ENCODE assay signal across 8 mouse cellular contexts in the genomic region with DNA sequence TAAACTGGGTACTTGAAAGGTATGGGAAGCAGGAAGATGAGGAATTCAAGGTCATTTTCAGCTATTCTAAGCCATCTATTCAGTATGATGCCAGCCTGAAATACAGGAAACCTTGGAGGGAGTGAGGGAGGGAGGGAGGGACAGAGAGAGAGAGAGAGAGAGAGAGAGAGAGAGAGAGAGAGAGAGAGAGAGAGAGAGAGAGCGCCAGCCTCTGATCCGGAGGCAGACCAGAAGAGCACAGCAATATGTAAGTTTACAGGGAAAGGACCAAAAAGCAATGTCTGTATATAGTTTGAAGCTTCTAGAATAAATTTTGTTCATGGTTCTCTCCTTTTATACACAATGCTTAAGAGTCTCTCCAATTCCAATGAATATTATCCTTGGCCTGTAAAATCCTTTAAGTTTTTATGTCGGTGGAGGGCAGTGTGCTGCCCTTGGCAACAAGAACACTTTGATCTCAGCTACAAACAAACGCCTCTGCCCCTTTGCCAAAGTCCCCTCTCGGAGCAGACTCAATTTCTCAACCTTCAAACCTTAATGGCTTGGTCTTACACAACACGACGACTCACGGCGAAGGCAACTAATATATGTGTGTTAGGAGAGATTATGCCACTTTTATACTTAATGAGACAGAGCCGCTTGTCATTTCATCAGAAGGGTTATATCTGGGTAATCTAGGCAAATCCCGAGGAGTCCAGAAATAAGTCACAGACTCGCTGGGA. TPM values are rescaled to one million over a fixed set of nuclear protein-coding genes. Genes with fewer than 3 reads are reported as not detected.
A peak's percentile ranks its signal among the peaks of the same experiment; 100 is the strongest.
DNase-seq lines count a peak whose midpoint lies in the region; ATAC-seq and TF ChIP-seq lines count a peak whose summit lies in the region.

No protein-coding gene starts in this region.

- no peak for TF ChIP-seq EP300 in ES-Bruce4 (IDR thresholded peaks at IDR 0.05; ENCODE audit: insufficient read depth, low read depth, low read length)

- DNase-seq in cerebellum, adult 2 months, result peak in 1 of 2 experiments; percentile 2
- DNase-seq in ovary, postnatal 10 days (ENCODE audit: low spot score), result no peak
- DNase-seq in urinary bladder, adult 2 months (ENCODE audit: low spot score), result no peak

- H3K27ac ChIP-seq in cerebellum, adult 2 months (ENCODE audit: insufficient read depth, low read length), result no peak overlapping the region
- peak overlapping the region; percentile 71 for H3K27ac ChIP-seq in ES-Bruce4 (ENCODE audit: insufficient read depth, low read length)
- peak overlapping the region; percentile 76; the same call in 1 of the 2 replicates for H3K27ac ChIP-seq in intestine, embryonic 16.5 days (ENCODE audit: low read length)
- H3K27ac ChIP-seq in macrophage, result peak overlapping the region; percentile 45

- peaks cover 8% of the 10 kb centered on the region for H3K36me3 ChIP-seq in ES-Bruce4 (ENCODE audit: control insufficient read depth, insufficient read depth, low read length, poor library complexity, severe bottlenecking)
- H3K36me3 ChIP-seq in intestine, embryonic 16.5 days (ENCODE audit: control insufficient read depth, insufficient read depth, low read length), result no peaks in the 10 kb centered on the region
- no peaks in the 10 kb centered on the region for H3K36me3 ChIP-seq in macrophage (ENCODE audit: inconsistent target)

- no peak; the same call in 1 of the 2 replicates for ATAC-seq in cerebellum, adult (ENCODE audit: insufficient number of reproducible peaks, low FRiP score, low TSS enrichment)
- peak; percentile 36; the same call in 1 of the 2 replicates for ATAC-seq in erythroid progenitor cell, adult 5-6 weeks (replicated peaks; ENCODE audit: low FRiP score, poor library complexity, severe bottlenecking)
- ATAC-seq in intestine, embryonic 16.5 days, result peak; percentile 53

- H3K79me2 ChIP-seq in macrophage (ENCODE audit: inconsistent target), result peaks cover 20% of the 10 kb centered on the region; the same call in 1 of the 2 replicates

- no peaks in the 10 kb centered on the region for H3K4me1 ChIP-seq in cerebellum, adult 2 months (ENCODE audit: control insufficient read depth, insufficient read depth, low read length)
- no peaks in the 10 kb centered on the region for H3K4me1 ChIP-seq in ES-Bruce4 (ENCODE audit: control insufficient read depth, insufficient read depth, low read length)
- H3K4me1 ChIP-seq in intestine, embryonic 16.5 days (ENCODE audit: control insufficient read depth, insufficient read depth, low read length), result no peaks in the 10 kb centered on the region

- H3K27me3 ChIP-seq in cerebellum, adult 2 months (ENCODE audit: control insufficient read depth, insufficient read depth, low read length), result no peaks in the 10 kb centered on the region
- no peaks in the 10 kb centered on the region for H3K27me3 ChIP-seq in ES-Bruce4 (ENCODE audit: control insufficient read depth, insufficient read depth, low read length, poor library complexity, severe bottlenecking)
- H3K27me3 ChIP-seq in intestine, embryonic 16.5 days (replicated peaks; ENCODE audit: control insufficient read depth, insufficient read depth, low read length), result no peaks in the 10 kb centered on the region

- TF ChIP-seq CTCF in cerebellum, adult 2 months (IDR thresholded peaks at IDR 0.05; ENCODE audit: borderline replicate concordance, insufficient read depth, low read depth, low read length), result no peak
- TF ChIP-seq CTCF in ES-Bruce4 (IDR thresholded peaks at IDR 0.05; ENCODE audit: low read depth, low read length), result no peak

- no peak for TF ChIP-seq POLR2A in cerebellum, adult 2 months (IDR thresholded peaks at IDR 0.05; ENCODE audit: borderline replicate concordance, insufficient read depth, low read length)
- no peak for TF ChIP-seq POLR2A in ES-Bruce4 (IDR thresholded peaks at IDR 0.05; ENCODE audit: insufficient read depth, low read length)

- no peaks in the 10 kb centered on the region for H3K9me3 ChIP-seq in ES-Bruce4 (replicated peaks; ENCODE audit: control insufficient read depth, insufficient read depth, low read length, poor library complexity, severe bottlenecking)
- no peaks in the 10 kb centered on the region for H3K9me3 ChIP-seq in intestine, embryonic 16.5 days (ENCODE audit: control insufficient read depth, low read length)

- H3K9ac ChIP-seq in ES-Bruce4 (ENCODE audit: low read depth, poor library complexity, severe bottlenecking), result peak overlapping the region; percentile 88
- H3K9ac ChIP-seq in intestine, embryonic 16.5 days (ENCODE audit: low read depth, low read length), result peak overlapping the region; percentile 71

- peak overlapping the region; percentile 13 for H3K4me2 ChIP-seq in intestine, embryonic 16.5 days (ENCODE audit: low read depth, low read length)

- peak overlapping the region; percentile 91 for H3K4me3 ChIP-seq in cerebellum, adult 2 months (replicated peaks; ENCODE audit: insufficient read depth, low read depth, low read length)
- H3K4me3 ChIP-seq in ES-Bruce4 (ENCODE audit: low read depth, low read length) (peak overlapping the region; percentile 98), macrophage (ENCODE audit: inconsistent target) (peak overlapping the region; percentile 63)
- peak overlapping the region; percentile 59 for H3K4me3 ChIP-seq in intestine, embryonic 16.5 days (ENCODE audit: low read length)

- WGBS in cerebellum, adult 2 months, result 12% methylated on average over 12 of the region's 12 CpGs
- 24% methylated on average over 12 of the region's 12 CpGs for WGBS in intestine, embryonic 16.5 days
- 34% methylated on average over 9 of the region's 12 CpGs for WGBS in macrophage (ENCODE audit: missing documents)

RNA-seq across cellular contexts. Expression of gene Timm8a1, which starts 1.1 kb away (rescaled TPM):
- 17.5 and 18.9 TPM in 2 replicates for polyA plus RNA-seq in cerebellum, adult 2 months (2012; rRNA removed)
- 45.3 and 54.9 TPM in 2 replicates for polyA plus RNA-seq in ES-Bruce4 (2011; ENCODE audit: insufficient read depth, insufficient read length, low read depth, missing spikeins)
- 13.8 and 15.9 TPM in 2 replicates for total RNA-seq in erythroid progenitor cell, adult 5-6 weeks (2015; ENCODE audit: low replicate concordance)
- total RNA-seq in erythroid progenitor cell, adult 5-6 weeks (2017; ENCODE audit: low replicate concordance), result 6.4 and 12.6 TPM in 2 replicates
- polyA plus RNA-seq in intestine, embryonic 16.5 days (2015; fragmentation: Nextera tagmentation; extraction: Ambion mirVana), result 122 and 141 TPM in 2 replicates
- total RNA-seq in macrophage (2018; cell fraction: chromatin; rRNA removed), result 1 to 10 TPM in 23 of 26 experiments, under 1 TPM in 1, not detected in 2; 0.90 to 5.5 (median 2.0) TPM
- 10 to 100 TPM in 14 of 26 experiments, 1 to 10 TPM in 12; 7.7 to 11.9 (median 10.1) TPM for total RNA-seq in macrophage (2018; cell fraction: cytosol; rRNA removed)
- 10 to 100 TPM in 1 of 26 experiments, 1 to 10 TPM in 25; 1.8 to 10.8 (median 4.4) TPM for total RNA-seq in macrophage (2018; cell fraction: nucleus; rRNA removed)
- polyA plus RNA-seq in macrophage (2018), result 8.9 to 25.3 TPM (median 13.0 TPM) in 3 replicates
- 8.6 and 9.2 TPM in 2 replicates for polyA plus RNA-seq in urinary bladder, adult 2 months (2012; rRNA removed)

RNA-seq across cellular contexts. Expression of gene Btk, which starts 42.8 kb away (rescaled TPM):
- 0.44 and 0.51 TPM in 2 replicates for polyA plus RNA-seq in cerebellum, adult 2 months (2012; rRNA removed)
- polyA plus RNA-seq in ES-Bruce4 (2011; ENCODE audit: insufficient read depth, insufficient read length, low read depth, missing spikeins), result not detected in 2 replicates
- total RNA-seq in erythroid progenitor cell, adult 5-6 weeks (2015; ENCODE audit: low replicate concordance), result 18.0 and 23.4 TPM in 2 replicates
- 8.9 and 12.6 TPM in 2 replicates for total RNA-seq in erythroid progenitor cell, adult 5-6 weeks (2017; ENCODE audit: low replicate concordance)
- polyA plus RNA-seq in intestine, embryonic 16.5 days (2015; fragmentation: Nextera tagmentation; extraction: Ambion mirVana), result 1.0 and 1.4 TPM in 2 replicates
- 100 to 1,000 TPM in 10 of 26 experiments, 10 to 100 TPM in 16; 17.4 to 128 (median 93.5) TPM for total RNA-seq in macrophage (2018; cell fraction: chromatin; rRNA removed)
- 10 to 100 TPM; 38.5 to 76.3 (median 61.3) TPM for total RNA-seq in macrophage (2018; cell fraction: cytosol; rRNA removed)
- 10 to 100 TPM; 19.3 to 90.1 (median 57.6) TPM for total RNA-seq in macrophage (2018; cell fraction: nucleus; rRNA removed)
- polyA plus RNA-seq in macrophage (2018), result 63.3 to 94.7 TPM (median 69.5 TPM) in 3 replicates
- polyA plus RNA-seq in urinary bladder, adult 2 months (2012; rRNA removed), result 2.1 and 3.0 TPM in 2 replicates

RNA-seq across cellular contexts. Expression of gene Rpl36a, which starts 44.9 kb away (rescaled TPM):
- polyA plus RNA-seq in cerebellum, adult 2 months (2012; rRNA removed), result 426 and 451 TPM in 2 replicates
- polyA plus RNA-seq in ES-Bruce4 (2011; ENCODE audit: insufficient read depth, insufficient read length, low read depth, missing spikeins), result 1,186 and 1,244 TPM in 2 replicates
- total RNA-seq in erythroid progenitor cell, adult 5-6 weeks (2015; ENCODE audit: low replicate concordance), result 511 and 528 TPM in 2 replicates
- total RNA-seq in erythroid progenitor cell, adult 5-6 weeks (2017; ENCODE audit: low replicate concordance), result 549 and 1,031 TPM in 2 replicates
- 311 and 329 TPM in 2 replicates for polyA plus RNA-seq in intestine, embryonic 16.5 days (2015; fragmentation: Nextera tagmentation; extraction: Ambion mirVana)
- total RNA-seq in macrophage (2018; cell fraction: chromatin; rRNA removed), result 100 to 1,000 TPM in 1 of 26 experiments, 10 to 100 TPM in 21, 1 to 10 TPM in 4; 6.0 to 117 (median 19.9) TPM
- total RNA-seq in macrophage (2018; cell fraction: cytosol; rRNA removed), result 100 to 1,000 TPM; 171 to 567 (median 285) TPM
- 10 to 100 TPM; 20.5 to 83.5 (median 44.0) TPM for total RNA-seq in macrophage (2018; cell fraction: nucleus; rRNA removed)
- polyA plus RNA-seq in macrophage (2018), result 215 to 617 TPM (median 581 TPM) in 3 replicates
- polyA plus RNA-seq in urinary bladder, adult 2 months (2012; rRNA removed), result 1,373 and 1,449 TPM in 2 replicates

Comparison
In these comparisons a context has a peak if more than half of its experiments do, and no peak if none do; other contexts are left out.
1. RNA of gene Btk, which starts 42.8 kb away (polyA plus RNA-seq): 63.3 to 94.7 TPM in macrophage; 2.1 to 3.0 TPM in urinary bladder, adult 2 months, 1.0 to 1.4 TPM in intestine, embryonic 16.5 days, 0.44 to 0.51 TPM in cerebellum, adult 2 months and not detected in ES-Bruce4; every median in the first group is over 10 times any median in the second.
2. Peak in every context shown above with its lines, with median percentiles within 50 percentile points of each other: H3K4me3 ChIP-seq.